ENCODE assay signal across 9 mouse cellular contexts in genomic region chr5:121670412-121670811, GRCm38 (mm10). TPM values are rescaled to one million over a fixed set of nuclear protein-coding genes. Genes with fewer than 3 reads are reported as not detected.
DNase-seq lines count a peak whose midpoint lies in the region; ATAC-seq lines count a peak whose summit lies in the region.
"Had no signal": no experiment of that assay in that cellular context is flagged by ENCODE, and none has a peak within 500 bp of the region (broad histone marks: within the 10 kb centered on the region; RNA-seq: fewer than 3 reads in every experiment).

No protein-coding gene starts in this region.

- H3K9me3 ChIP-seq in liver, embryonic 13.5 days (replicated peaks), result no peaks in the 10 kb centered on the region
- no peaks in the 10 kb centered on the region for H3K9me3 ChIP-seq in forebrain, embryonic 16.5 days (ENCODE audit: control insufficient read depth, low read length)

- no peak overlapping the region for H3K4me3 ChIP-seq in liver, embryonic 13.5 days (replicated peaks)
- H3K4me3 ChIP-seq in forebrain, embryonic 16.5 days (replicated peaks; ENCODE audit: low read length), result no peak overlapping the region
- H3K4me3 ChIP-seq: limb, embryonic 13.5 days had no signal

- 75% methylated on average over 3 of the region's 3 CpGs for WGBS in liver, embryonic 13.5 days (ENCODE audit: insufficient replicate concordance)
- WGBS in forebrain, embryonic 16.5 days, result 81% methylated on average over 3 of the region's 3 CpGs

- peaks cover 84% of the 10 kb centered on the region for H3K36me3 ChIP-seq in liver, embryonic 13.5 days
- peaks cover 19% of the 10 kb centered on the region for H3K36me3 ChIP-seq in forebrain, embryonic 16.5 days (ENCODE audit: control insufficient read depth, insufficient read depth)

- no peaks in the 10 kb centered on the region for H3K27me3 ChIP-seq in liver, embryonic 13.5 days
- H3K27me3 ChIP-seq in forebrain, embryonic 16.5 days (replicated peaks; ENCODE audit: control insufficient read depth, insufficient read depth, low read length), result no peaks in the 10 kb centered on the region
- H3K27me3 ChIP-seq: limb, embryonic 13.5 days had no signal

- peaks cover 2% of the 10 kb centered on the region; the same call in 1 of the 2 replicates for H3K4me1 ChIP-seq in liver, embryonic 13.5 days (replicated peaks)
- H3K4me1 ChIP-seq in forebrain, embryonic 16.5 days (replicated peaks; ENCODE audit: control insufficient read depth, insufficient read depth, low read length), result 0 out of 2 replicates have a peak, but pooled peaks cover 3% of the 10 kb centered on the region
- H3K4me1 ChIP-seq: limb, embryonic 13.5 days had no signal

- no peak overlapping the region for H3K27ac ChIP-seq in liver, embryonic 13.5 days
- H3K27ac ChIP-seq in forebrain, embryonic 16.5 days (ENCODE audit: low read length), result no peak overlapping the region
- H3K27ac ChIP-seq: limb, embryonic 13.5 days had no signal

- no peak overlapping the region for H3K9ac ChIP-seq in liver, embryonic 13.5 days
- no peak overlapping the region for H3K9ac ChIP-seq in forebrain, embryonic 16.5 days (replicated peaks; ENCODE audit: low read depth, low read length)
- H3K9ac ChIP-seq: limb, embryonic 13.5 days had no signal

- DNase-seq in embryo, embryonic 10 days (ENCODE audit: low spot score), result peak; percentile 36
- no peak for DNase-seq in embryo, embryonic 11 days
- peak; percentile 42 for DNase-seq in spleen, adult 12 weeks (ENCODE audit: low spot score)
- no peak for DNase-seq in spleen, adult 18-20 months
- peak; percentile 29 for DNase-seq in liver, embryonic 13.5 days
- peak; percentile 68 for DNase-seq in thymus, postnatal 4 days

- no peak for ATAC-seq in liver, embryonic 13.5 days (ENCODE audit: low read depth)
- ATAC-seq in cerebellum, adult (ENCODE audit: insufficient number of reproducible peaks, low FRiP score, low TSS enrichment), result no peak
- no peak for ATAC-seq in forebrain, embryonic 16.5 days

- no peak overlapping the region for H3K4me2 ChIP-seq in liver, embryonic 13.5 days
- H3K4me2 ChIP-seq in forebrain, embryonic 16.5 days (ENCODE audit: low read length), result no peak overlapping the region
- H3K4me2 ChIP-seq: limb, embryonic 13.5 days had no signal

RNA-seq across cellular contexts. Expression of gene Brap, which starts 10.0 kb away (rescaled TPM):
- 23.9 and 25.5 TPM in 2 replicates for polyA plus RNA-seq in liver, embryonic 13.5 days (2015; fragmentation: Nextera tagmentation; extraction: Ambion mirVana)
- 51.5 and 55.5 TPM in 2 replicates for polyA plus RNA-seq in forebrain, embryonic 16.5 days (2015; fragmentation: Nextera tagmentation; extraction: Ambion mirVana)

RNA-seq across cellular contexts. Expression of gene Acad10, which starts 10.1 kb away (rescaled TPM):
- polyA plus RNA-seq in liver, embryonic 13.5 days (2015; fragmentation: Nextera tagmentation; extraction: Ambion mirVana), result 2.0 and 2.4 TPM in 2 replicates
- polyA plus RNA-seq in forebrain, embryonic 16.5 days (2015; fragmentation: Nextera tagmentation; extraction: Ambion mirVana), result 0.71 and 1.5 TPM in 2 replicates

RNA-seq across cellular contexts. Expression of gene Atxn2, which starts 40.7 kb away (rescaled TPM):
- 16.0 and 17.6 TPM in 2 replicates for polyA plus RNA-seq in liver, embryonic 13.5 days (2015; fragmentation: Nextera tagmentation; extraction: Ambion mirVana)
- 55.8 and 58.3 TPM in 2 replicates for polyA plus RNA-seq in forebrain, embryonic 16.5 days (2015; fragmentation: Nextera tagmentation; extraction: Ambion mirVana)

RNA-seq across cellular contexts. Expression of gene Acad12, which starts 51.7 kb away (rescaled TPM):
- 1.4 TPM in 2 replicates for polyA plus RNA-seq in liver, embryonic 13.5 days (2015; fragmentation: Nextera tagmentation; extraction: Ambion mirVana)
- 1.1 and 1.2 TPM in 2 replicates for polyA plus RNA-seq in forebrain, embryonic 16.5 days (2015; fragmentation: Nextera tagmentation; extraction: Ambion mirVana)

Comparison
In these comparisons a context has a peak if more than half of its experiments do, and no peak if none do; other contexts are left out.
1. DNase-seq: peak in embryo, embryonic 10 days (single experiment), spleen, adult 12 weeks (single experiment), liver, embryonic 13.5 days (single experiment) and thymus, postnatal 4 days (single experiment); none in embryo, embryonic 11 days (single experiment) and spleen, adult 18-20 months (0 of 2).